Mouse (Mus musculus) lung, embryonic 16.5 days (tissue): ENCODE results near the gene Tcf12. TPM values are rescaled to one million over a fixed set of nuclear protein-coding genes. Genes with fewer than 3 reads are reported as not detected.

ENCODE experiments used
- ATAC-seq: fragments of 200-750 bp; cut with Nextera tagmentation; 2 replicates; pipeline ENCODE4 v1.8.0; 2017; ENCODE audit warnings: low read depth, mild to moderate bottlenecking, moderate library complexity
- H3K27ac ChIP-seq: fragments of 300-500 bp; sonication (generic); 2 replicates; pipeline ENCODE4 v1.5.1; 2014; ENCODE audit warnings: mild to moderate bottlenecking, control low read depth, low read length
- H3K27me3 ChIP-seq: fragments of 300-500 bp; sonication (generic); 2 replicates; pipeline ENCODE4 v1.6.1; 2014; ENCODE audit warnings: low read depth, low read length, mixed read lengths; ENCODE audit not compliant: control insufficient read depth, insufficient read depth
- H3K36me3 ChIP-seq: fragments of 300-500 bp; sonication (generic); 2 replicates; pipeline ENCODE4 v1.6.1; 2014; ENCODE audit warnings: low read length; ENCODE audit not compliant: control insufficient read depth, insufficient read depth
- H3K4me1 ChIP-seq: fragments of 300-500 bp; sonication (generic); replicated peaks from 2 replicates; pipeline ENCODE4 v1.6.1; 2014; ENCODE audit warnings: low read length, mixed read lengths; ENCODE audit not compliant: control insufficient read depth, insufficient read depth
- H3K4me2 ChIP-seq: fragments of 300-500 bp; sonication (generic); 2 replicates; pipeline ENCODE4 v1.6.1; 2014; ENCODE audit warnings: low read depth, low read length, control low read depth
- H3K4me3 ChIP-seq: fragments of 300-500 bp; sonication (generic); 2 replicates; pipeline ENCODE4 v1.5.1; 2014; ENCODE audit warnings: mild to moderate bottlenecking, low read length, control low read depth
- H3K9ac ChIP-seq: fragments of 300-500 bp; sonication (generic); 2 replicates; pipeline ENCODE4 v1.6.1; 2014; ENCODE audit warnings: low read length, control low read depth
- H3K9me3 ChIP-seq: fragments of 300-500 bp; sonication (generic); 2 replicates; pipeline ENCODE4 v1.6.1; 2016; ENCODE audit warnings: low read length; ENCODE audit not compliant: control insufficient read depth
- WGBS: fragments of 180-500 bp; shearing (Covaris S2); extraction: QIAGEN DNeasy Blood & Tissue Kit; methylation state at CpG from one replicate; pipeline ENCODE4 v1.1.7; 2014; 5-methylcytosine and 5-hydroxymethylcytosine counted together
- polyA plus RNA-seq: library from polyadenylated mRNA; unstranded; fragments of >200 nt; fragmentation: Nextera tagmentation; extraction: Ambion mirVana; gene quantifications from 2 replicates; pipeline ENCODE4 v1.2.1, GENCODE M21; 2015

Gene Tcf12
- polyA plus RNA-seq, 1 experiment from 2014 or later: 60.4 TPM

- H3K9ac ChIP-seq: no peak overlapping the region
- peaks cover 6% of the 10 kb centered on the region for H3K4me1 ChIP-seq
- H3K4me2 ChIP-seq: no peak overlapping the region
- no peaks in the 10 kb centered on the region for H3K36me3 ChIP-seq
- H3K27me3 ChIP-seq: no peaks in the 10 kb centered on the region
- H3K9me3 ChIP-seq: no peaks in the 10 kb centered on the region
- no peak overlapping the region for H3K27ac ChIP-seq
- no peak overlapping the region for H3K4me3 ChIP-seq
- 46% methylated on average over 2 of the region's 2 CpGs for WGBS
- no peak for ATAC-seq
Measured at GRCm38 (mm10) chr9:71980579-71980978, 131.1 kb downstream of the Tcf12 start.

GRCm38 (mm10) chr9:71978886-71979285 lies 132.8 kb downstream of the Tcf12 start:
- no peaks in the 10 kb centered on the region for H3K27me3 ChIP-seq

GRCm38 (mm10) chr9:71976034-71976433 lies 135.6 kb downstream of the Tcf12 start:
- H3K4me2 ChIP-seq: no peak overlapping the region
- no peaks in the 10 kb centered on the region for H3K9me3 ChIP-seq
- H3K27ac ChIP-seq: no peak overlapping the region
- H3K36me3 ChIP-seq: no peaks in the 10 kb centered on the region; the same call in 1 of the 2 replicates
- H3K4me1 ChIP-seq: peaks cover 6% of the 10 kb centered on the region
- no peak for ATAC-seq
- no peak overlapping the region for H3K4me3 ChIP-seq
- H3K9ac ChIP-seq: no peak overlapping the region
- no peaks in the 10 kb centered on the region for H3K27me3 ChIP-seq
- whole genome bisulfite sequencing: 35% methylated on average over 6 of the region's 6 CpGs

More at GRCm38 (mm10) chr9:71978886-71979285, 132.8 kb downstream of the Tcf12 start:
- 69% methylated on average over 3 of the region's 3 CpGs for WGBS
- Histone ChIP-seq H3K36me3 (no peaks in the 10 kb centered on the region), H3K9ac (no peak overlapping the region), H3K27ac (no peak overlapping the region), H3K4me3 (no peak overlapping the region), H3K4me2 (no peak overlapping the region), H3K9me3 (no peaks in the 10 kb centered on the region), H3K4me1 (peaks cover 7% of the 10 kb centered on the region)
- ATAC-seq: no peak

- no peaks in the 10 kb centered on the region for H3K27me3 ChIP-seq
- no peak for ATAC-seq
- no peak overlapping the region for H3K4me2 ChIP-seq
- no peak overlapping the region for H3K9ac ChIP-seq
- H3K4me3 ChIP-seq: no peak overlapping the region
- H3K36me3 ChIP-seq: no peaks in the 10 kb centered on the region; the same call in 1 of the 2 replicates
- peaks cover 6% of the 10 kb centered on the region for H3K4me1 ChIP-seq
- H3K27ac ChIP-seq: no peak overlapping the region
- no peaks in the 10 kb centered on the region for H3K9me3 ChIP-seq
- WGBS: 76% methylated on average over 4 of the region's 4 CpGs
Measured at GRCm38 (mm10) chr9:71975141-71975540, 136.5 kb downstream of the Tcf12 start.

GRCm38 (mm10) chr9:71974541-71974959 lies 137.1 kb downstream of the Tcf12 start:
- H3K36me3 ChIP-seq: no peaks in the 10 kb centered on the region; the same call in 1 of the 2 replicates
- 23% methylated on average over 2 of the region's 2 CpGs for WGBS
- peak; percentile 74 for ATAC-seq

GRCm38 (mm10) chr9:71964039-71964438 lies 147.6 kb downstream of the Tcf12 start:
- 79% methylated on average over 4 of the region's 4 CpGs for WGBS
- Histone ChIP-seq H3K27me3 (no peaks in the 10 kb centered on the region), H3K36me3 (no peaks in the 10 kb centered on the region), H3K9me3 (no peaks in the 10 kb centered on the region), H3K4me3 (no peak overlapping the region), H3K27ac (no peak overlapping the region), H3K4me1 (peaks cover 5% of the 10 kb centered on the region), H3K4me2 (no peak overlapping the region), H3K9ac (no peak overlapping the region)
- no peak for ATAC-seq

More at GRCm38 (mm10) chr9:71974541-71974959, 137.1 kb downstream of the Tcf12 start:
- Histone ChIP-seq H3K4me1 (peaks cover 6% of the 10 kb centered on the region), H3K9me3 (no peaks in the 10 kb centered on the region), H3K27ac (no peak overlapping the region), H3K27me3 (no peaks in the 10 kb centered on the region), H3K9ac (no peak overlapping the region), H3K4me2 (no peak overlapping the region), H3K4me3 (no peak overlapping the region)

- Histone ChIP-seq H3K36me3 (no peaks in the 10 kb centered on the region), H3K4me2 (peak overlapping the region; percentile 31; the same call in 1 of the 2 replicates), H3K4me3 (no peak overlapping the region), H3K9me3 (no peaks in the 10 kb centered on the region), H3K27me3 (no peaks in the 10 kb centered on the region), H3K4me1 (peaks cover 17% of the 10 kb centered on the region), H3K27ac (peak overlapping the region; percentile 77), H3K9ac (no peak overlapping the region)
- ATAC-seq: no peak
Measured at GRCm38 (mm10) chr9:71960026-71960396, 151.7 kb downstream of the Tcf12 start.

- 44% methylated on average over 11 of the region's 11 CpGs for WGBS
- Histone ChIP-seq H3K27me3 (no peaks in the 10 kb centered on the region), H3K9me3 (no peaks in the 10 kb centered on the region), H3K9ac (no peak overlapping the region), H3K4me1 (peaks cover 17% of the 10 kb centered on the region), H3K4me2 (peak overlapping the region; percentile 31; the same call in 1 of the 2 replicates), H3K4me3 (no peak overlapping the region), H3K36me3 (no peaks in the 10 kb centered on the region), H3K27ac (peak overlapping the region; percentile 77)
- ATAC-seq: peak; percentile 89
Measured at GRCm38 (mm10) chr9:71959259-71960025, 152.2 kb downstream of the Tcf12 start.

- Histone ChIP-seq H3K36me3 (no peaks in the 10 kb centered on the region), H3K4me1 (peaks cover 32% of the 10 kb centered on the region), H3K4me3 (no peak overlapping the region), H3K9ac (no peak overlapping the region), H3K9me3 (no peaks in the 10 kb centered on the region), H3K27ac (no peak overlapping the region), H3K27me3 (no peaks in the 10 kb centered on the region), H3K4me2 (no peak overlapping the region)
- WGBS: 52% methylated on average over 2 of the region's 2 CpGs
- ATAC-seq: no peak
Measured at GRCm38 (mm10) chr9:71953217-71953616, 158.5 kb downstream of the Tcf12 start.
